Mouse (Mus musculus): ENCODE results near the gene Slc35g2. TPM values are rescaled to one million over a fixed set of nuclear protein-coding genes. Genes with fewer than 3 reads are reported as not detected.
A peak's percentile ranks its signal among the peaks of the same experiment; 100 is the strongest.

Slc35g2 gene
- polyA plus RNA-seq, 1 experiment from 2014 or later, result 5.6 TPM

GRCm38 (mm10) chr9:100555686-100556085 is 15.2 kb downstream of the Slc35g2 start:
- H3K4me3 ChIP-seq (replicated peaks), result no peak overlapping the region
- WGBS, result 76% methylated on average over 5 of the region's 5 CpGs
- no peak overlapping the region for H3K9ac ChIP-seq
- ATAC-seq (replicated peaks; ENCODE audit: low FRiP score), result no peak
- no peaks in the 10 kb centered on the region for H3K4me1 ChIP-seq
- H3K9me3 ChIP-seq (replicated peaks), result no peaks in the 10 kb centered on the region
- no peak overlapping the region for H3K4me2 ChIP-seq
- no peak overlapping the region for H3K27ac ChIP-seq
- no peaks in the 10 kb centered on the region for H3K27me3 ChIP-seq
- peaks cover 8% of the 10 kb centered on the region; the same call in 1 of the 2 replicates for H3K36me3 ChIP-seq

GRCm38 (mm10) chr9:100548313-100548712 is 22.6 kb downstream of the Slc35g2 start:
- no peaks in the 10 kb centered on the region for H3K9me3 ChIP-seq (replicated peaks)
- H3K4me1 ChIP-seq, result peaks cover 16% of the 10 kb centered on the region
- no peak overlapping the region for H3K9ac ChIP-seq
- no peak for ATAC-seq (replicated peaks; ENCODE audit: low FRiP score)
- H3K27me3 ChIP-seq, result no peaks in the 10 kb centered on the region
- no peak overlapping the region for H3K4me2 ChIP-seq
- no peak overlapping the region for H3K4me3 ChIP-seq (replicated peaks)
- no peak overlapping the region for H3K27ac ChIP-seq
- WGBS, result 94% methylated on average over 2 of the region's 2 CpGs
- H3K36me3 ChIP-seq, result peaks cover 18% of the 10 kb centered on the region; the same call in 1 of the 2 replicates

GRCm38 (mm10) chr9:100546594-100546910 is 24.3 kb downstream of the Slc35g2 start:
- WGBS, result 9% methylated on average over 9 of the region's 9 CpGs
- Histone ChIP-seq H3K4me3 (replicated peaks) (peak overlapping the region; percentile 92), H3K27me3 (no peaks in the 10 kb centered on the region), H3K4me1 (peaks cover 16% of the 10 kb centered on the region), H3K9me3 (replicated peaks) (no peaks in the 10 kb centered on the region), H3K27ac (peak overlapping the region; percentile 96), H3K9ac (peak overlapping the region; percentile 62), H3K4me2 (peak overlapping the region; percentile 78), H3K36me3 (peaks cover 12% of the 10 kb centered on the region; the same call in 1 of the 2 replicates)
- ATAC-seq (replicated peaks; ENCODE audit: low FRiP score), result no peak

GRCm38 (mm10) chr9:100545715-100546593 is 24.9 kb downstream of the Slc35g2 start, which contains the start of gene Nck1:
TSS of gene Nck1 (minus strand) at chr9:100546134.
- WGBS, result under 1% methylated on average over 93 of the region's 93 CpGs
- Histone ChIP-seq H3K9me3 (replicated peaks) (no peaks in the 10 kb centered on the region), H3K4me3 (replicated peaks) (peak within 1 kb of the TSS; percentile 92), H3K4me1 (peaks cover 16% of the 10 kb centered on the region), H3K9ac (peak within 1 kb of the TSS; percentile 95), H3K27me3 (no peaks in the 10 kb centered on the region), H3K27ac (peak within 1 kb of the TSS; percentile 96), H3K4me2 (peak within 1 kb of the TSS; percentile 78), H3K36me3 (0 out of 2 replicates have a peak, but pooled peaks cover 10% of the 10 kb centered on the region)
- peak; percentile 100 for ATAC-seq (replicated peaks; ENCODE audit: low FRiP score)

GRCm38 (mm10) chr9:100544948-100545714 is 25.8 kb downstream of the Slc35g2 start:
- Histone ChIP-seq H3K4me2 (peak overlapping the region; percentile 65), H3K4me3 (replicated peaks) (peak overlapping the region; percentile 92), H3K9me3 (replicated peaks) (no peaks in the 10 kb centered on the region), H3K27ac (peak overlapping the region; percentile 96), H3K9ac (peak overlapping the region; percentile 95), H3K4me1 (peaks cover 20% of the 10 kb centered on the region), H3K36me3 (0 out of 2 replicates have a peak, but pooled peaks cover 10% of the 10 kb centered on the region), H3K27me3 (no peaks in the 10 kb centered on the region)
- no peak; the same call in 1 of the 2 replicates for ATAC-seq (replicated peaks; ENCODE audit: low FRiP score)
- under 1% methylated on average over 38 of the region's 38 CpGs for WGBS

GRCm38 (mm10) chr9:100535618-100536262 is 35.1 kb downstream of the Slc35g2 start:
- no peaks in the 10 kb centered on the region for H3K27me3 ChIP-seq
- no peak overlapping the region for H3K27ac ChIP-seq
- ATAC-seq (replicated peaks; ENCODE audit: low FRiP score), result no peak
- H3K4me2 ChIP-seq, result no peak overlapping the region
- WGBS, result 88% methylated on average over 2 of the region's 2 CpGs
- no peak overlapping the region for H3K4me3 ChIP-seq (replicated peaks)
- H3K36me3 ChIP-seq, result no peaks in the 10 kb centered on the region
- H3K9ac ChIP-seq, result no peak overlapping the region
- no peaks in the 10 kb centered on the region for H3K9me3 ChIP-seq (replicated peaks)
- 0 out of 2 replicates have a peak, but pooled peaks cover 10% of the 10 kb centered on the region for H3K4me1 ChIP-seq

GRCm38 (mm10) chr9:100534686-100535085 is 36.2 kb downstream of the Slc35g2 start:
- WGBS, result 82% methylated on average over 3 of the region's 3 CpGs
- no peak for ATAC-seq (replicated peaks; ENCODE audit: low FRiP score)

GRCm38 (mm10) chr9:100532847-100533505 is 37.9 kb downstream of the Slc35g2 start:
- H3K4me2 ChIP-seq, result no peak overlapping the region
- WGBS, result 71% methylated on average over 3 of the region's 3 CpGs
- H3K9ac ChIP-seq, result no peak overlapping the region
- H3K4me1 ChIP-seq, result 0 out of 2 replicates have a peak, but pooled peaks cover 6% of the 10 kb centered on the region
- H3K9me3 ChIP-seq (replicated peaks), result no peaks in the 10 kb centered on the region
- no peaks in the 10 kb centered on the region for H3K27me3 ChIP-seq
- peaks cover 8% of the 10 kb centered on the region; the same call in 1 of the 2 replicates for H3K36me3 ChIP-seq
- H3K4me3 ChIP-seq (replicated peaks), result no peak overlapping the region
- no peak for ATAC-seq (replicated peaks; ENCODE audit: low FRiP score)
- no peak overlapping the region for H3K27ac ChIP-seq

More at GRCm38 (mm10) chr9:100534686-100535085, 36.2 kb downstream of the Slc35g2 start:
- Histone ChIP-seq H3K36me3 (no peaks in the 10 kb centered on the region), H3K4me1 (0 out of 2 replicates have a peak, but pooled peaks cover 6% of the 10 kb centered on the region), H3K4me2 (no peak overlapping the region), H3K9ac (no peak overlapping the region), H3K27me3 (no peaks in the 10 kb centered on the region), H3K9me3 (replicated peaks) (no peaks in the 10 kb centered on the region), H3K27ac (no peak overlapping the region), H3K4me3 (replicated peaks) (no peak overlapping the region)

- Histone ChIP-seq H3K4me3 (replicated peaks) (no peak overlapping the region), H3K4me1 (0 out of 2 replicates have a peak, but pooled peaks cover 6% of the 10 kb centered on the region), H3K4me2 (no peak overlapping the region), H3K9me3 (replicated peaks) (no peaks in the 10 kb centered on the region), H3K27ac (no peak overlapping the region), H3K36me3 (peaks cover 8% of the 10 kb centered on the region; the same call in 1 of the 2 replicates), H3K27me3 (no peaks in the 10 kb centered on the region), H3K9ac (no peak overlapping the region)
- WGBS, result 34% methylated on average over 1 of the region's 1 CpGs
- no peak for ATAC-seq (replicated peaks; ENCODE audit: low FRiP score)
Observed at GRCm38 (mm10) chr9:100531296-100531695, 39.6 kb downstream of the Slc35g2 start.

- H3K9me3 ChIP-seq (replicated peaks), result no peaks in the 10 kb centered on the region
- H3K36me3 ChIP-seq, result peaks cover 8% of the 10 kb centered on the region; the same call in 1 of the 2 replicates
- WGBS, result 88% methylated on average over 2 of the region's 2 CpGs
- no peak overlapping the region for H3K27ac ChIP-seq
- no peak overlapping the region for H3K4me3 ChIP-seq (replicated peaks)
- 0 out of 2 replicates have a peak, but pooled peaks cover 7% of the 10 kb centered on the region for H3K4me1 ChIP-seq
- no peaks in the 10 kb centered on the region for H3K27me3 ChIP-seq
- no peak for ATAC-seq (replicated peaks; ENCODE audit: low FRiP score)
- H3K9ac ChIP-seq, result no peak overlapping the region
- H3K4me2 ChIP-seq, result no peak overlapping the region
Observed at GRCm38 (mm10) chr9:100525225-100525624, 45.7 kb downstream of the Slc35g2 start.

GRCm38 (mm10) chr9:100522029-100522428 is 48.9 kb downstream of the Slc35g2 start:
- H3K27me3 ChIP-seq, result no peaks in the 10 kb centered on the region
- 0 out of 2 replicates have a peak, but pooled peaks cover 7% of the 10 kb centered on the region for H3K4me1 ChIP-seq
- H3K4me3 ChIP-seq (replicated peaks), result no peak overlapping the region
- H3K4me2 ChIP-seq, result no peak overlapping the region
- ATAC-seq (replicated peaks; ENCODE audit: low FRiP score), result no peak
- 68% methylated on average over 2 of the region's 2 CpGs for WGBS
- H3K27ac ChIP-seq, result no peak overlapping the region
- no peak overlapping the region for H3K9ac ChIP-seq
- H3K36me3 ChIP-seq, result no peaks in the 10 kb centered on the region
- H3K9me3 ChIP-seq (replicated peaks), result no peaks in the 10 kb centered on the region

All from kidney, embryonic 15.5 days (tissue).